Mouse (Mus musculus): ENCODE measurements around the gene Dlst.

Gene Dlst

GRCm38 (mm10) chr12:85150321-85151001, 39.8 kb downstream of the Dlst start:
- peak; percentile 48 for ATAC-seq (ENCODE audit: low TSS enrichment)

GRCm38 (mm10) chr12:85151002-85151774, 40.6 kb downstream of the Dlst start, which contains the start of gene Rps6kl1:
Gene Rps6kl1, minus strand, starts transcription at chr12:85151264.
- peak; percentile 97 for ATAC-seq (ENCODE audit: low TSS enrichment)

- ATAC-seq (ENCODE audit: low TSS enrichment), result no peak
These were observed 42.4 kb downstream of the Dlst start for GRCm38 (mm10) chr12:85153011-85153410.

GRCm38 (mm10) chr12:85156324-85156723, 45.7 kb downstream of the Dlst start:
- 0 out of 2 replicates have a peak, but pooled peaks have one; percentile 27 for ATAC-seq (ENCODE audit: low TSS enrichment)

- ATAC-seq (ENCODE audit: low TSS enrichment), result no peak
These were observed 47.3 kb downstream of the Dlst start for GRCm38 (mm10) chr12:85157797-85158460.

GRCm38 (mm10) chr12:85158801-85159200, 48.2 kb downstream of the Dlst start:
- no peak for ATAC-seq (ENCODE audit: low TSS enrichment)

- ATAC-seq (ENCODE audit: low TSS enrichment), result no peak
These were observed 49.0 kb downstream of the Dlst start for GRCm38 (mm10) chr12:85159592-85159991.

GRCm38 (mm10) chr12:85164996-85165395, 54.4 kb downstream of the Dlst start:
- no peak for ATAC-seq (ENCODE audit: low TSS enrichment)

GRCm38 (mm10) chr12:85166631-85167030, 56.0 kb downstream of the Dlst start:
- no peak for ATAC-seq (ENCODE audit: low TSS enrichment)

- peak; percentile 93 for ATAC-seq (ENCODE audit: low TSS enrichment)
These were observed 58.7 kb downstream of the Dlst start for GRCm38 (mm10) chr12:85169117-85169858.

GRCm38 (mm10) chr12:85169877-85170276, 59.2 kb downstream of the Dlst start:
- ATAC-seq (ENCODE audit: low TSS enrichment), result 0 out of 2 replicates have a peak, but pooled peaks have one; percentile 9

- ATAC-seq (ENCODE audit: low TSS enrichment), result 0 out of 2 replicates have a peak, but pooled peaks have one; percentile 24
These were observed 59.8 kb downstream of the Dlst start for GRCm38 (mm10) chr12:85170284-85170947.

- ATAC-seq (ENCODE audit: low TSS enrichment), result no peak
These were observed 60.3 kb downstream of the Dlst start for GRCm38 (mm10) chr12:85170948-85171307.

GRCm38 (mm10) chr12:85174016-85174415, 63.4 kb downstream of the Dlst start:
- ATAC-seq (ENCODE audit: low TSS enrichment), result no peak

- no peak for ATAC-seq (ENCODE audit: low TSS enrichment)
These were observed 64.5 kb downstream of the Dlst start for GRCm38 (mm10) chr12:85175087-85175675.

- ATAC-seq (ENCODE audit: low TSS enrichment), result no peak
These were observed 65.6 kb downstream of the Dlst start for GRCm38 (mm10) chr12:85175926-85176845.

GRCm38 (mm10) chr12:85176846-85177523, 66.4 kb downstream of the Dlst start:
- ATAC-seq (ENCODE audit: low TSS enrichment), result peak; percentile 67; the same call in 1 of the 2 replicates

GRCm38 (mm10) chr12:85177740-85178239, 67.2 kb downstream of the Dlst start, which contains the start of gene Pgf:
Gene Pgf, minus strand, starts transcription at chr12:85177790.
- ATAC-seq (ENCODE audit: low TSS enrichment), result no peak

- ATAC-seq (ENCODE audit: low TSS enrichment), result no peak
These were observed 67.7 kb downstream of the Dlst start for GRCm38 (mm10) chr12:85178294-85178693.

Data from frontal cortex, adult (tissue).